Mouse (Mus musculus): ENCODE measurements at regions not wholly inside any gene's neighbourhood (a gene's known extent, or its start where the extent isn't known, plus 50 kb on each side); places are given as distances from the start of the nearest gene placed in this dataset.

DNA sequence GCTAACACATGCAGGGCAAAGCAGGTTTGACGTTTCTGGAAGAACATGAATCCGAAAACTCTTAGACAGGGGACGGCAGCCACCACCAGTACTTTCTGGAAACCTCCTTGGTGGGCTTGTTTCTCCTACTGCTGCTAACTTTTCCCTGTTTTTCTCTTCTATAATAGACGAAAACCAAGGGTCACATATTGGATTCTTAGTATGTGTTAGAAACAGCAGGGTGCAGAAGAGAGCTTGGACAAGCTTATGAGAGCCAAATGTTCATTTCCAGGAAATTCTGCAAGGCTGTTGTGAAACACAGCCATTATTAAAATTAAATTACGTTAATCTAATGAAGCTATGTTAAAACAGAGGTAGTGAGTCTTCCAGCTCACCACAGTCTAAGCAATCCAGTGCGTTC lies 87.9 kb upstream of the Galnt15 start:
- TF ChIP-seq GATA1 (IDR thresholded peaks at IDR 0.05; ENCODE audit: low read length) (no peak), TAL1 (IDR thresholded peaks at IDR 0.05; ENCODE audit: low read length) (no peak)

All from erythroblast, embryonic 14.5 days (primary cell).